Mouse (Mus musculus) regulatory T cell (primary cell): Measurements from ENCODE around the gene Clcnkb.

Experiments used
- in situ Hi-C: fragments of 300-600 bp; cut with MboI, MseI; formaldehyde crosslinking; loops from one replicate; pipeline ENCODE4 v1.15.1; 2025; ENCODE audit warnings: high pct_unique_total_duplicates

Gene Clcnkb

GRCm38 (mm10) chr4:141435974-141436373 is 20.2 kb upstream of the Clcnkb start, which contains the start of gene Srarp:
Srarp (minus strand) TSS chr4:141436105.
- in situ Hi-C loops: no loop called here

GRCm38 (mm10) chr4:141433191-141433590 is 17.4 kb upstream of the Clcnkb start:
- in situ Hi-C loops: no loop called here

- in situ Hi-C loops: no loop called here
Measured at GRCm38 (mm10) chr4:141432666-141433065, 16.9 kb upstream of the Clcnkb start.

- in situ Hi-C loops: no loop called here
Measured at GRCm38 (mm10) chr4:141430997-141431396, 15.2 kb upstream of the Clcnkb start.

GRCm38 (mm10) chr4:141429847-141430246 is 14.0 kb upstream of the Clcnkb start:
- in situ Hi-C loops: no loop called here

GRCm38 (mm10) chr4:141429381-141429780 is 13.6 kb upstream of the Clcnkb start:
- in situ Hi-C loops: no loop called here

- in situ Hi-C loops: no loop called here
Measured at GRCm38 (mm10) chr4:141427921-141428320, 12.1 kb upstream of the Clcnkb start.

GRCm38 (mm10) chr4:141426796-141427745 is 11.3 kb upstream of the Clcnkb start:
- in situ Hi-C loops: no loop called here

- in situ Hi-C loops: no loop called here
Measured at GRCm38 (mm10) chr4:141425484-141426479, 10.0 kb upstream of the Clcnkb start.

GRCm38 (mm10) chr4:141423691-141424431 is 8.0 kb upstream of the Clcnkb start:
- in situ Hi-C loops: no loop called here

GRCm38 (mm10) chr4:141423288-141423687 is 7.5 kb upstream of the Clcnkb start:
- in situ Hi-C loops: no loop called here

- in situ Hi-C loops: no loop called here
Measured at GRCm38 (mm10) chr4:141422841-141423240, 7.0 kb upstream of the Clcnkb start.

GRCm38 (mm10) chr4:141421423-141421822 is 5.6 kb upstream of the Clcnkb start:
- in situ Hi-C loops: no loop called here

- in situ Hi-C loops: no loop called here
Measured at GRCm38 (mm10) chr4:141420886-141421285, 5.1 kb upstream of the Clcnkb start.

GRCm38 (mm10) chr4:141420192-141420829 is 4.5 kb upstream of the Clcnkb start, which contains the start of gene Hspb7:
Hspb7 (plus strand) TSS chr4:141420779.
- in situ Hi-C loops: no loop called here

- in situ Hi-C loops: no loop called here
Measured at GRCm38 (mm10) chr4:141419398-141420191, 3.8 kb upstream of the Clcnkb start.

- in situ Hi-C loops: no loop called here
Measured at GRCm38 (mm10) chr4:141411430-141411992, 4.3 kb downstream of the Clcnkb start.

- in situ Hi-C loops: loop anchor here (5.0 kb wide), 2 partner anchors 39 to 164 kb away; no protein-coding TSS in a partner anchor
Measured at GRCm38 (mm10) chr4:141408577-141408976, 7.2 kb downstream of the Clcnkb start.
